Mouse (Mus musculus) kidney, adult 2 months (tissue): ENCODE results near the gene Itga11. TPM values are rescaled to one million over a fixed set of nuclear protein-coding genes. Genes with fewer than 3 reads are reported as not detected.

ENCODE experiments used
- DNase-seq: peaks from one replicate; pipeline ENCODE4 v3.0.0; 2021
- H3K27ac ChIP-seq: fragments of 200-500 bp; 2 replicates; pipeline ENCODE4 v1.5.1; 2012; ENCODE audit warnings: low read depth, low read length, control low read depth, inconsistent platforms; ENCODE audit not compliant: insufficient read depth
- H3K27me3 ChIP-seq: fragments of 200-500 bp; replicated peaks from 2 replicates; pipeline ENCODE4 v1.6.1; 2012; ENCODE audit warnings: mild to moderate bottlenecking, moderate library complexity, low read length, inconsistent platforms; ENCODE audit not compliant: control insufficient read depth, insufficient read depth
- H3K36me3 ChIP-seq: fragments of 200-500 bp; 2 replicates; pipeline ENCODE4 v1.6.1; 2012; ENCODE audit warnings: mild to moderate bottlenecking, moderate library complexity, low read length, inconsistent platforms; ENCODE audit not compliant: control insufficient read depth, insufficient read depth
- H3K4me1 ChIP-seq: fragments of 200-500 bp; 2 replicates; pipeline ENCODE4 v1.6.1; 2011; ENCODE audit warnings: low read length; ENCODE audit not compliant: control insufficient read depth, insufficient read depth
- H3K4me3 ChIP-seq: fragments of 200-500 bp; 2 replicates; pipeline ENCODE4 v1.5.1; 2011; ENCODE audit warnings: mild to moderate bottlenecking, low read depth, low read length, control low read depth; ENCODE audit not compliant: insufficient read depth
- CTCF ChIP-seq: fragments of 200-500 bp; conservative IDR thresholded peaks from 2 replicates; pipeline ENCODE4 v1.5.1; 2011; ENCODE audit warnings: low read depth, mild to moderate bottlenecking, control low read depth, low read length, moderate library complexity, mixed read lengths; ENCODE audit not compliant: insufficient read depth, insufficient read length
- POLR2A ChIP-seq: fragments of 200-500 bp; IDR thresholded peaks from one replicate; pipeline ENCODE4 v1.6.1; 2011; ENCODE audit warnings: low read depth, low read length, control low read depth
- WGBS: fragments of 180-500 bp; shearing (Covaris S2); methylation state at CpG from one replicate; pipeline ENCODE4 v1.1.7; 2018; 5-methylcytosine and 5-hydroxymethylcytosine counted together
- polyA plus RNA-seq: library from polyadenylated mRNA; depleted of rRNA; stranded (reverse); fragments of >200 nt; gene quantifications from 2 replicates; pipeline ENCODE4 v1.2.3, GENCODE M21; 2012

Gene Itga11
- polyA plus RNA-seq, 1 experiment = 0.41 TPM

DNA sequence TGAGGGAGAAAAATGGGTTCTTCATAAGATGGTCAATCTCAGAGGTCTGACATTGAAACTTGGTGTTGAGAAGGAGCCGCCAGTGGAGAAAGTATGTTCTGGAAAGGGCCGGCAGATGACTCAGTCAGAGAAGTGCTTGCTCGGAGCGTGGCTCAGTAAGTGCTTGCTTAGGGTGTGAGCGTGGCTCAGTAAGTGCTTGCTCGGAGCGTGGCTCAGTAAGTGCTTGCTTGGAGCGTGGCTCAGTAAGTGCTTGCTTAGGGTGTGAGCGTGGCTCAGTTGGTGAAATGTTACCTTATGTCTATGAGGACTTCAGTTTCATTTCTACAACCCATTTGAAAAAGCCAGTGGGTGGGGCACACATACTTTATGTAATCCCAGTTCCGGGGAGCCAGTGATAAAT is 12.1 kb downstream of the Itga11 start:
- no peaks in the 10 kb centered on the region for H3K4me1 ChIP-seq
- no peak overlapping the region for H3K27ac ChIP-seq
- TF ChIP-seq CTCF (no peak), POLR2A (no peak)
- WGBS = 92% methylated on average over 10 of the region's 10 CpGs
- H3K4me3 ChIP-seq = no peak overlapping the region
- DNase-seq = no peak
- no peaks in the 10 kb centered on the region for H3K27me3 ChIP-seq
- H3K36me3 ChIP-seq = no peaks in the 10 kb centered on the region

DNA sequence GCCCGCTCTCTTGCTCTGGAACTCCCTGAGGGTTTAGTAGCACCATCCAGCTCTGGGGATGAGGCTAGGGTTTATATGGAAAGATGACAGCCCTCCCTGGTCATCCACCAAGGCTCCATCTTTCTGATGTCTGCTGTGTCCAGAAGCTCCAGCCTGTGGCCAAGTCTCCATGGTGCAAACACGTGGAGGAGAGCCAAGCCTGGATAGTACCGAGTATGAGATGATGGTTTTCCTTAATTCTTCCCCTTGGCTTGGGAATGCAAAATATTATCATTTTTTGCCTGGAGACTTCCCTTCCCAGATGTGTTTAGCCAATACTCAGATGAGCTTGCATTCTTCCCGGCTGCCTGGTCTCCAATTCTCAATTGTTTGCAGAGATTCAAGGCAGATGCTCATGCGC is 16.4 kb downstream of the Itga11 start:
- WGBS = 84% methylated on average over 5 of the region's 5 CpGs
- Histone ChIP-seq H3K27me3 (no peaks in the 10 kb centered on the region), H3K36me3 (no peaks in the 10 kb centered on the region), H3K4me3 (no peak overlapping the region), H3K27ac (no peak overlapping the region), H3K4me1 (no peaks in the 10 kb centered on the region)
- TF ChIP-seq CTCF = no peak
- no peak for TF ChIP-seq POLR2A
- DNase-seq = no peak

GRCm38 (mm10) chr9:62695210-62695609 is 17.6 kb downstream of the Itga11 start:
- Histone ChIP-seq H3K27ac (no peak overlapping the region), H3K36me3 (no peaks in the 10 kb centered on the region), H3K4me1 (no peaks in the 10 kb centered on the region), H3K27me3 (no peaks in the 10 kb centered on the region), H3K4me3 (no peak overlapping the region)
- no peak for DNase-seq
- 80% methylated on average over 9 of the region's 9 CpGs for WGBS
- no peak for TF ChIP-seq POLR2A
- no peak for TF ChIP-seq CTCF

- Histone ChIP-seq H3K4me3 (no peak overlapping the region), H3K4me1 (no peaks in the 10 kb centered on the region), H3K27ac (no peak overlapping the region), H3K27me3 (no peaks in the 10 kb centered on the region), H3K36me3 (no peaks in the 10 kb centered on the region)
- TF ChIP-seq CTCF (no peak), POLR2A (no peak)
- no peak for DNase-seq
- 81% methylated on average over 4 of the region's 4 CpGs for WGBS
These were observed 19.2 kb downstream of the Itga11 start for GRCm38 (mm10) chr9:62696799-62697198.

DNA sequence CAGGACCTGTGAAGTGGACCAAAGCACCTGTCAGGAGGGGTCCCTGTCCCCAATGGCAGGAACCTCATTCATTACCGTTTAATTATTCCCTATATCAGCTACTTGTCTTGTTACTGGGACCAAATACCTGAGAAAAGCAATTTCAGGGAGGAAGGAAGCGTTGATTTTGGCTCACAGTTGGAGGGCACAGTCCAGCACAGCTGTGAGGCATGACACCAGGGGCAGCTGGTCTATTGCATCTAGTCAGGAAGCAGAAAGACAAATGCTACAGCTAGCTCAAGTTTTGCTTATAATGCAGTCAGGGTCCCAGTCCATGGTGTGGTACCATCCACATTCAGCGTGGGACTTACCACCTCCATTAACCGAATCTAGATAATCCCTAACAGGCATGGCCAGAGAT is 29.6 kb downstream of the Itga11 start:
- H3K36me3 ChIP-seq = no peaks in the 10 kb centered on the region
- H3K4me3 ChIP-seq = no peak overlapping the region
- 90% methylated on average over 4 of the region's 4 CpGs for WGBS
- DNase-seq = no peak
- no peaks in the 10 kb centered on the region for H3K27me3 ChIP-seq
- H3K4me1 ChIP-seq = no peaks in the 10 kb centered on the region
- H3K27ac ChIP-seq = no peak overlapping the region
- TF ChIP-seq CTCF (no peak), POLR2A (no peak)

DNA sequence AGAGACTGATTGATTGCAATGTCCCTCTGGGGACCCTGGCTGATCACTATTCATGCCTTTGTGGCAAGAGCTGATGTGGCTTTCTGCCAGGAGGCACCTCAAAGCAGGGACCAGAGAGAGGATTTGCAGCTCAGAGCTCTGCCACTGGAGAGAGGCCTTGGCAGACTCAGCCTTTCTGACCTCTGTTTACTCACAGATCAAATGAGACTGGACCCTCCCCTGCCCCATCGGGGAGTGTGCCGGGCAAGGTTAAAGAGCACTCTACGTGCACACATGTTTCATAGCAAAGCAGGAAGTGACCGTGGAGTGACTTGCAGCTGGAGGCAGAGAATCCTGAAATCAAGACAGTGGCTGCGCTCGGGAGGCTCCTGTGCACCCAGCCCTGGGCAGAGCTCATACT is 30.2 kb downstream of the Itga11 start:
- no peaks in the 10 kb centered on the region for H3K4me1 ChIP-seq
- no peak overlapping the region for H3K4me3 ChIP-seq
- H3K27me3 ChIP-seq = no peaks in the 10 kb centered on the region
- no peaks in the 10 kb centered on the region for H3K36me3 ChIP-seq
- 34% methylated on average over 6 of the region's 6 CpGs for WGBS
- no peak for DNase-seq
- TF ChIP-seq POLR2A = no peak
- no peak for TF ChIP-seq CTCF
- H3K27ac ChIP-seq = no peak overlapping the region

GRCm38 (mm10) chr9:62709983-62710382 is 32.4 kb downstream of the Itga11 start:
- TF ChIP-seq POLR2A = no peak
- no peak for TF ChIP-seq CTCF
- Histone ChIP-seq H3K27me3 (no peaks in the 10 kb centered on the region), H3K4me3 (no peak overlapping the region), H3K4me1 (no peaks in the 10 kb centered on the region), H3K36me3 (no peaks in the 10 kb centered on the region), H3K27ac (no peak overlapping the region)
- WGBS = 69% methylated on average over 5 of the region's 5 CpGs
- no peak for DNase-seq

- Histone ChIP-seq H3K4me1 (no peaks in the 10 kb centered on the region), H3K4me3 (no peak overlapping the region), H3K27ac (no peak overlapping the region), H3K36me3 (no peaks in the 10 kb centered on the region), H3K27me3 (no peaks in the 10 kb centered on the region)
- no peak for DNase-seq
- WGBS = 79% methylated on average over 6 of the region's 6 CpGs
- TF ChIP-seq CTCF (no peak), POLR2A (no peak)
These were observed 34.7 kb downstream of the Itga11 start for GRCm38 (mm10) chr9:62712374-62712773.
